Mouse (Mus musculus): ENCODE data around the gene Rras. TPM values are rescaled to one million over a fixed set of nuclear protein-coding genes. Genes with fewer than 3 reads are reported as not detected.

Rras gene
- polyA plus RNA-seq, 1 experiment from 2014 or later = 74.4 TPM

GRCm38 (mm10) chr7:45006503-45006902, 11.3 kb upstream of the Rras start:
- H3K4me2 ChIP-seq = no peak overlapping the region
- H3K9me3 ChIP-seq (replicated peaks; ENCODE audit: control insufficient read depth, low read length) = no peaks in the 10 kb centered on the region
- H3K4me3 ChIP-seq (ENCODE audit: low read depth, low read length) = no peak overlapping the region
- H3K36me3 ChIP-seq (ENCODE audit: control insufficient read depth, insufficient read depth, low read length) = peaks cover 71% of the 10 kb centered on the region
- WGBS (ENCODE audit: insufficient replicate concordance) = 94% methylated on average over 12 of the region's 12 CpGs
- 0 out of 2 replicates have a peak, but pooled peaks cover 2% of the 10 kb centered on the region for H3K4me1 ChIP-seq (ENCODE audit: control insufficient read depth, insufficient read depth, low read length)
- no peak overlapping the region for H3K27ac ChIP-seq (ENCODE audit: low read depth, low read length)
- H3K9ac ChIP-seq (ENCODE audit: low read depth, low read length) = no peak overlapping the region
- no peaks in the 10 kb centered on the region for H3K27me3 ChIP-seq (ENCODE audit: control insufficient read depth, insufficient read depth, low read length)
- no peak for ATAC-seq (replicated peaks; ENCODE audit: insufficient number of reproducible peaks, low FRiP score, low TSS enrichment)

DNA sequence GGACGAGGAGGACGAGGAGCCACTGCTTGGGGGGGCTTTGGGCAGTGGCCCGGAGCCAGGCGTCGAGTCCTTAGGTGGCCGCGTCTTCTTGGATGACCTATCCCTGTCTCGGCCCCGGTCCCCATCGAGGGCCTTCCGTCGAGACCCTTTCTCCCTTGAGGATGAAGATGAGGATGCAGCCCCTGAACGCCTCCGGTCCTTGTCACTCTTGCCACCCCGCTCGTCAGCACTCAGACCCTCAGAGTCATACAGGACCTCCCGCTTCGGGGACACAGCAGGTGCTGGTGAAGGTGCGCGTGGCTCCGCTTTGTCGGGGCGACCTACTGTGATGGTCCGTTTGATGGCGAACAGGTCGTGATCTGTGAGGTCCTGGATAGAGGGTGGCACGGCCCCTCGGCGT, 10.6 kb upstream of the Rras start:
- no peak overlapping the region for H3K4me2 ChIP-seq
- no peak for ATAC-seq (replicated peaks; ENCODE audit: insufficient number of reproducible peaks, low FRiP score, low TSS enrichment)
- no peak overlapping the region for H3K4me3 ChIP-seq (ENCODE audit: low read depth, low read length)
- H3K9ac ChIP-seq (ENCODE audit: low read depth, low read length) = no peak overlapping the region
- no peaks in the 10 kb centered on the region for H3K9me3 ChIP-seq (replicated peaks; ENCODE audit: control insufficient read depth, low read length)
- H3K27ac ChIP-seq (ENCODE audit: low read depth, low read length) = no peak overlapping the region
- 91% methylated on average over 28 of the region's 29 CpGs for WGBS (ENCODE audit: insufficient replicate concordance)
- H3K36me3 ChIP-seq (ENCODE audit: control insufficient read depth, insufficient read depth, low read length) = peaks cover 72% of the 10 kb centered on the region
- no peaks in the 10 kb centered on the region for H3K27me3 ChIP-seq (ENCODE audit: control insufficient read depth, insufficient read depth, low read length)
- no peaks in the 10 kb centered on the region for H3K4me1 ChIP-seq (ENCODE audit: control insufficient read depth, insufficient read depth, low read length)

GRCm38 (mm10) chr7:45007846-45008245, 9.9 kb upstream of the Rras start:
- H3K9me3 ChIP-seq (replicated peaks; ENCODE audit: control insufficient read depth, low read length) = no peaks in the 10 kb centered on the region

GRCm38 (mm10) chr7:45008411-45008810, 9.3 kb upstream of the Rras start:
- ATAC-seq (replicated peaks; ENCODE audit: insufficient number of reproducible peaks, low FRiP score, low TSS enrichment) = no peak
- WGBS (ENCODE audit: insufficient replicate concordance) = 90% methylated on average over 19 of the region's 19 CpGs
- no peaks in the 10 kb centered on the region for H3K27me3 ChIP-seq (ENCODE audit: control insufficient read depth, insufficient read depth, low read length)
- 0 out of 2 replicates have a peak, but pooled peaks cover 2% of the 10 kb centered on the region for H3K4me1 ChIP-seq (ENCODE audit: control insufficient read depth, insufficient read depth, low read length)
- no peak overlapping the region for H3K4me2 ChIP-seq
- H3K9me3 ChIP-seq (replicated peaks; ENCODE audit: control insufficient read depth, low read length) = no peaks in the 10 kb centered on the region
- no peak overlapping the region for H3K27ac ChIP-seq (ENCODE audit: low read depth, low read length)
- H3K4me3 ChIP-seq (ENCODE audit: low read depth, low read length) = no peak overlapping the region
- no peak overlapping the region for H3K9ac ChIP-seq (ENCODE audit: low read depth, low read length)
- H3K36me3 ChIP-seq (ENCODE audit: control insufficient read depth, insufficient read depth, low read length) = peaks cover 68% of the 10 kb centered on the region

More at GRCm38 (mm10) chr7:45007846-45008245, 9.9 kb upstream of the Rras start:
- Histone ChIP-seq H3K9ac (ENCODE audit: low read depth, low read length) (no peak overlapping the region), H3K27ac (ENCODE audit: low read depth, low read length) (no peak overlapping the region), H3K4me1 (ENCODE audit: control insufficient read depth, insufficient read depth, low read length) (no peaks in the 10 kb centered on the region), H3K36me3 (ENCODE audit: control insufficient read depth, insufficient read depth, low read length) (peaks cover 70% of the 10 kb centered on the region), H3K4me2 (no peak overlapping the region), H3K4me3 (ENCODE audit: low read depth, low read length) (no peak overlapping the region), H3K27me3 (ENCODE audit: control insufficient read depth, insufficient read depth, low read length) (no peaks in the 10 kb centered on the region)
- whole genome bisulfite sequencing (ENCODE audit: insufficient replicate concordance) = 89% methylated on average over 30 of the region's 30 CpGs
- no peak for ATAC-seq (replicated peaks; ENCODE audit: insufficient number of reproducible peaks, low FRiP score, low TSS enrichment)

GRCm38 (mm10) chr7:45012011-45012410, 5.8 kb upstream of the Rras start:
- ATAC-seq (replicated peaks; ENCODE audit: insufficient number of reproducible peaks, low FRiP score, low TSS enrichment) = no peak
- H3K4me1 ChIP-seq (ENCODE audit: control insufficient read depth, insufficient read depth, low read length) = peaks cover 12% of the 10 kb centered on the region
- no peak overlapping the region for H3K4me3 ChIP-seq (ENCODE audit: low read depth, low read length)
- no peaks in the 10 kb centered on the region for H3K9me3 ChIP-seq (replicated peaks; ENCODE audit: control insufficient read depth, low read length)
- peaks cover 50% of the 10 kb centered on the region for H3K36me3 ChIP-seq (ENCODE audit: control insufficient read depth, insufficient read depth, low read length)
- no peaks in the 10 kb centered on the region for H3K27me3 ChIP-seq (ENCODE audit: control insufficient read depth, insufficient read depth, low read length)
- H3K9ac ChIP-seq (ENCODE audit: low read depth, low read length) = no peak overlapping the region
- H3K27ac ChIP-seq (ENCODE audit: low read depth, low read length) = no peak overlapping the region
- no peak overlapping the region for H3K4me2 ChIP-seq
- WGBS (ENCODE audit: insufficient replicate concordance) = 93% methylated on average over 6 of the region's 6 CpGs

DNA sequence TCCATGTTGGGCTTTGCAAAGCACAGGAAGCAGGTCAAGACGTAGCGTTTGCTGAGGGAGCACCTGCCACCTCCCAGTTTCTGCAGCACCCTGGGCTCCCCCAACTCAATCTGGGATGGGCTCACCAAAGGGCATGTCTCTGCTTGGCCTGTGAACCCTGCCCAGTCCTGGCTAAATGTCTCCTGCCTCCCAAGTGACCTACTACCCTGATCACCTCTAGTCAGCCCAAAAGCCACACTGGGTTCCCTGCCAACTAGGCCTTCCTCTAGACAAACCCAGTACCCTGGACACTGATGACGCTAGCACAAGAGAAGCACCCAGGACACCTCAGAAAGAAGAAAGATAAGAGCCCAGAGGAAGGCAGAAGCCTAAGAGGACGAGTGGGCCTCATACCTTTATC, 4.9 kb upstream of the Rras start:
- no peak overlapping the region for H3K9ac ChIP-seq (ENCODE audit: low read depth, low read length)
- 77% methylated on average over 4 of the region's 4 CpGs for WGBS (ENCODE audit: insufficient replicate concordance)
- no peaks in the 10 kb centered on the region for H3K9me3 ChIP-seq (replicated peaks; ENCODE audit: control insufficient read depth, low read length)
- H3K4me1 ChIP-seq (ENCODE audit: control insufficient read depth, insufficient read depth, low read length) = peaks cover 12% of the 10 kb centered on the region
- H3K4me3 ChIP-seq (ENCODE audit: low read depth, low read length) = no peak overlapping the region
- no peak overlapping the region for H3K27ac ChIP-seq (ENCODE audit: low read depth, low read length)
- H3K4me2 ChIP-seq = no peak overlapping the region
- H3K36me3 ChIP-seq (ENCODE audit: control insufficient read depth, insufficient read depth, low read length) = peaks cover 42% of the 10 kb centered on the region
- no peak for ATAC-seq (replicated peaks; ENCODE audit: insufficient number of reproducible peaks, low FRiP score, low TSS enrichment)
- no peaks in the 10 kb centered on the region for H3K27me3 ChIP-seq (ENCODE audit: control insufficient read depth, insufficient read depth, low read length)

GRCm38 (mm10) chr7:45013366-45014095, 4.2 kb upstream of the Rras start:
- no peaks in the 10 kb centered on the region for H3K27me3 ChIP-seq (ENCODE audit: control insufficient read depth, insufficient read depth, low read length)
- H3K4me1 ChIP-seq (ENCODE audit: control insufficient read depth, insufficient read depth, low read length) = peaks cover 17% of the 10 kb centered on the region
- H3K9me3 ChIP-seq (replicated peaks; ENCODE audit: control insufficient read depth, low read length) = no peaks in the 10 kb centered on the region
- no peak overlapping the region for H3K4me2 ChIP-seq
- peaks cover 40% of the 10 kb centered on the region for H3K36me3 ChIP-seq (ENCODE audit: control insufficient read depth, insufficient read depth, low read length)
- H3K27ac ChIP-seq (ENCODE audit: low read depth, low read length) = no peak overlapping the region
- no peak for ATAC-seq (replicated peaks; ENCODE audit: insufficient number of reproducible peaks, low FRiP score, low TSS enrichment)
- no peak overlapping the region for H3K9ac ChIP-seq (ENCODE audit: low read depth, low read length)
- H3K4me3 ChIP-seq (ENCODE audit: low read depth, low read length) = no peak overlapping the region
- 94% methylated on average over 16 of the region's 16 CpGs for WGBS (ENCODE audit: insufficient replicate concordance)

DNA sequence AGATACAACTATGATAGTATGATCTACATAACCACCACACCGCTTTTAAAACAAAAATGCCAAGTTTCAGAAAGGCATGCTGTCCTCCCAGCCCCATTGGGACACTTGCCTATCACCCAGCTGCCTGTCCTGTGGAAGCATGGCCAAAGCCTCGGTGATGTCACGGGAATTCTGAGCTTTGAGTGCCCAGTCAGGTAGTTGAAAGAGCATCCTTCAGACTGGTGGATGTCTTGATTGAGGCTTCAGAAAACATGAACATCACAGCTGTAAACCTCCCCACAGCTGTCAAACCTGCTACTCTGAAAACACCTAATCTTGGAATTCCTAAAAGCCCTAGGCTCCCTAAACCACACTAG, 3.7 kb upstream of the Rras start:
- Histone ChIP-seq H3K27me3 (ENCODE audit: control insufficient read depth, insufficient read depth, low read length) (no peaks in the 10 kb centered on the region), H3K4me1 (ENCODE audit: control insufficient read depth, insufficient read depth, low read length) (peaks cover 22% of the 10 kb centered on the region), H3K4me2 (no peak overlapping the region), H3K27ac (ENCODE audit: low read depth, low read length) (no peak overlapping the region), H3K36me3 (ENCODE audit: control insufficient read depth, insufficient read depth, low read length) (peaks cover 35% of the 10 kb centered on the region), H3K9ac (ENCODE audit: low read depth, low read length) (no peak overlapping the region), H3K9me3 (replicated peaks; ENCODE audit: control insufficient read depth, low read length) (no peaks in the 10 kb centered on the region), H3K4me3 (ENCODE audit: low read depth, low read length) (no peak overlapping the region)
- ATAC-seq (replicated peaks; ENCODE audit: insufficient number of reproducible peaks, low FRiP score, low TSS enrichment) = no peak
- 92% methylated on average over 3 of the region's 3 CpGs for WGBS (ENCODE audit: insufficient replicate concordance)

DNA sequence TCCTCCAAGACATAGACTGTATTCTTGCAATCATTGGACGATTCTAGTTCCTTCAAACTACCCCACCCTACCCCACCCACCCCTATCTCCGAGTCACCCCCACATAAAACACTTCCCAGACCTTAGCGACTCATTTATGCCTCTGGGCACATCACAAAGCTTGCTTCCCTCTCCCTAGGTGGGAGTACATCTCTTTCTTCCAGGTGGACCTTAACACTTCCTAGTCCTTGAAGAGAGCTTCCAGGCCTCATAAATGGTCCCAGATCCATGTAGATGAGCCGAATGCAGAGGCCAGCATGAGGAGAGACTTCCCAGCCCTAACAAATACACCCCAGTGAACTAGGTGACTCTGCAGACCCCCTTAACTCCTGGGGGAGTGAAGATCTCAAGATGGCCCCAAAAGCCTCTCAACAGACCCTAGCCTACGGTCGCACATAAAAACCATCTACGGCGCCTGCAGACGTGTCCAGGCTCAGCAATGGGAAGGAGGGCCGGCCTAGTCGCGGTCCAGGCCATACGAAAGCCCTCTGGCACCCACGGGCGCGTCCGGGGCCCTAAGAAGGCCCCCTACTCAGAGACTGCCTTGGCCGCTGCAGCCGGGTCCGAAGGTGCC, 2.3 kb upstream of the Rras start:
- H3K27ac ChIP-seq (ENCODE audit: low read depth, low read length) = peak overlapping the region; percentile 87
- H3K4me3 ChIP-seq (ENCODE audit: low read depth, low read length) = peak overlapping the region; percentile 94
- H3K4me1 ChIP-seq (ENCODE audit: control insufficient read depth, insufficient read depth, low read length) = peaks cover 22% of the 10 kb centered on the region
- H3K9me3 ChIP-seq (replicated peaks; ENCODE audit: control insufficient read depth, low read length) = no peaks in the 10 kb centered on the region
- 2% methylated on average over 20 of the region's 20 CpGs for WGBS (ENCODE audit: insufficient replicate concordance)
- peak overlapping the region; percentile 84 for H3K4me2 ChIP-seq
- no peaks in the 10 kb centered on the region for H3K27me3 ChIP-seq (ENCODE audit: control insufficient read depth, insufficient read depth, low read length)
- peaks cover 23% of the 10 kb centered on the region for H3K36me3 ChIP-seq (ENCODE audit: control insufficient read depth, insufficient read depth, low read length)
- no peak for ATAC-seq (replicated peaks; ENCODE audit: insufficient number of reproducible peaks, low FRiP score, low TSS enrichment)
- H3K9ac ChIP-seq (ENCODE audit: low read depth, low read length) = peak overlapping the region; percentile 99
